Mouse (Mus musculus) embryonic facial prominence, embryonic 15.5 days (tissue): ENCODE measurements around the gene Ldlrap1. TPM values are rescaled to one million over a fixed set of nuclear protein-coding genes. Genes with fewer than 3 reads are reported as not detected.
A peak's percentile ranks its signal among the peaks of the same experiment; 100 is the strongest.

Source experiments
- ATAC-seq: fragments of 200-750 bp; cut with Nextera tagmentation; 2 replicates; pipeline ENCODE4 v1.8.0; 2017; ENCODE audit warnings: low read depth, moderate TSS enrichment; ENCODE audit not compliant: insufficient number of reproducible peaks, low FRiP score, low TSS enrichment
- H3K27ac ChIP-seq: fragments of 300-500 bp; sonication (generic); replicated peaks from 2 replicates; pipeline ENCODE4 v1.5.1; 2015; ENCODE audit warnings: mild to moderate bottlenecking, inconsistent platforms
- H3K27me3 ChIP-seq: fragments of 300-500 bp; sonication (generic); 2 replicates; pipeline ENCODE4 v1.6.1; 2015; ENCODE audit warnings: inconsistent platforms
- H3K36me3 ChIP-seq: fragments of 300-500 bp; sonication (generic); 2 replicates; pipeline ENCODE4 v1.6.1; 2015; ENCODE audit warnings: mild to moderate bottlenecking, inconsistent platforms
- H3K4me1 ChIP-seq: fragments of 300-500 bp; sonication (generic); 2 replicates; pipeline ENCODE4 v1.6.1; 2015; ENCODE audit warnings: inconsistent platforms
- H3K4me2 ChIP-seq: fragments of 300-500 bp; sonication (generic); replicated peaks from 2 replicates; pipeline ENCODE4 v1.6.1; 2015; ENCODE audit warnings: mild to moderate bottlenecking, inconsistent platforms
- H3K4me3 ChIP-seq: fragments of 300-500 bp; sonication (generic); replicated peaks from 2 replicates; pipeline ENCODE4 v1.5.1; 2015; ENCODE audit warnings: mild to moderate bottlenecking, inconsistent platforms
- H3K9ac ChIP-seq: fragments of 300-500 bp; sonication (generic); 2 replicates; pipeline ENCODE4 v1.6.1; 2015; ENCODE audit warnings: inconsistent platforms
- H3K9me3 ChIP-seq: fragments of 300-500 bp; sonication (generic); replicated peaks from 2 replicates; pipeline ENCODE4 v1.6.1; 2016; ENCODE audit warnings: inconsistent platforms
- WGBS: fragments of 180-500 bp; shearing (Covaris S2); methylation state at CpG from one replicate; pipeline ENCODE4 v1.1.7; 2015; 5-methylcytosine and 5-hydroxymethylcytosine counted together
- polyA plus RNA-seq: library from polyadenylated mRNA; unstranded; fragments of >200 nt; fragmentation: Nextera tagmentation; extraction: Ambion mirVana; gene quantifications from 2 replicates; pipeline ENCODE4 v1.2.1, GENCODE M21; 2015

The Ldlrap1 gene
- polyA plus RNA-seq, 1 experiment from 2014 or later: 37.6 TPM

- under 1% methylated on average over 81 of the region's 81 CpGs for WGBS
These were observed 63.8 kb downstream of the Ldlrap1 start, which contains the start of gene Man1c1 for GRCm38 (mm10) chr4:134703835-134704546. Man1c1 (minus strand) TSS chr4:134704290.

DNA sequence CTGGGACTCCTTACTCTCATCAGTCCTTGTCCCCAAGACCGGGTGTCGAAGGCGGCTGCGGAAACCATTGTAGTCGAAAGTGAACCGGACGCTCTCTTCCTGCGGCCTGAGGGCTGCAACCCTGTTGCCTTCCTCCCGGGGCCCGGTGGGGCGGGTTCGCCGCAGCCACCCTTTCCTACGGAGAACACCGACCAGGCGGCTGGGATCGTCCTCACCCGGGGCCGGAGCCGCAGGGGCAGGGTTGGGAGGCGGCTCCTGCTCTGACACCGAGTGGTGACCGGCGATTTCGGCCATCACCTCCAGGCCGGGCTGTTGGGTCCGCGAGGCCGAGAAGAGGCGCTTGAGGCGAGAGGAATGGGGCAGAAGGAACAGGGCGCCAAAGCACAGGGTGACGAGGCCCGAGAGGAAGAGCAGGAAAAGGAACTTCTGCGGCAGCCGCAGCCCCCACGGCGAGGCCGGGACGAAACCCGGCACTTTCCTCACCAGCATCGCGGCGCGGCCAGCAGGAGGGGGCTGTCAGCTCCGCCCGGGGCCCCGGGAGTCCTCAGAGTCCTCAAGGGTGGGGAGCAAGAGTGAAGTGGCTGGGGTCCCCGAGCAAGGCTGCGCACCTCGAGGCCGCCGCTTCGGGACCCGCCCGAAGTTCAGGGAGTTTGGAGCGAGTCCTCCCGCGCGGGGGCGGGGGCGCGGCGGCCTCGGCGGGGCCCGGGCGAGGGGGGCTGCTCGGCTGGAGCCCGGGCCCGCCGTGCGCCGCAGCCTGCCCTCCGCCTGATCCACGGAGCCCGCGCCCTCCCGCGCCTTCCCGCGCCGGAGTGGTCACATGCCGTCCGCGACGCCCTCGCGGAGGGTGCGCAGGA lies 64.6 kb downstream of the Ldlrap1 start:
- Histone ChIP-seq H3K27me3 (peaks cover 7% of the 10 kb centered on the region), H3K27ac (peak overlapping the region; percentile 28; the same call in 1 of the 2 replicates), H3K36me3 (no peaks in the 10 kb centered on the region), H3K4me2 (peak overlapping the region; percentile 92), H3K4me1 (peaks cover 34% of the 10 kb centered on the region), H3K4me3 (peak overlapping the region; percentile 66), H3K9ac (peak overlapping the region; percentile 51), H3K9me3 (no peaks in the 10 kb centered on the region)
- WGBS: under 1% methylated on average over 90 of the region's 90 CpGs
- peak; percentile 2; the same call in 1 of the 2 replicates for ATAC-seq

More at GRCm38 (mm10) chr4:134703835-134704546, 63.8 kb downstream of the Ldlrap1 start, which contains the start of gene Man1c1:
- Histone ChIP-seq H3K4me2 (peak within 1 kb of the TSS; percentile 92), H3K36me3 (no peaks in the 10 kb centered on the region), H3K27ac (peak within 1 kb of the TSS; percentile 39; the same call in 1 of the 2 replicates), H3K9ac (peak within 1 kb of the TSS; percentile 51), H3K4me1 (peaks cover 34% of the 10 kb centered on the region), H3K27me3 (peaks cover 7% of the 10 kb centered on the region), H3K4me3 (peak within 1 kb of the TSS; percentile 66), H3K9me3 (no peaks in the 10 kb centered on the region)
- peak; percentile 96 for ATAC-seq

DNA sequence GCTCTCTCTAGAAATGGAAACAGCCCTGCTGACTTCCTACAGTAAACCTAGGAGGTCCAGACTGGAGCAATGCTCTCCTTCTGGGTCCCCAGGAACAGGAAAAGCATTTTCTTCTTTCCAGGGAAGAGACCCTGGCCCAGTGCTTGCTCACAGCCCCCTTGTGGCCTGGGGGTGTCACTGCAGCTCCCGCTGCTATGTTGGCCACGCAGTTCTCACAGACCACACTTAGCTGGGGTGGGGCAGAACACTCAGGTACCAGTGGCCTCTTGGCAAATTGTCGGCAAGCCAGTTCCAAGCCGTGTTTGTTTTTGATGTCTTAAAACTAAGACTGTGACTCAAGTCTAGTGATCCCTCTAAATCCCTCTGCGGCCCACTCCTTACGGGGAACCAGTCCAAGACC lies 65.9 kb downstream of the Ldlrap1 start:
- Histone ChIP-seq H3K4me1 (peaks cover 34% of the 10 kb centered on the region), H3K4me2 (peak overlapping the region; percentile 92), H3K27ac (no peak overlapping the region), H3K36me3 (no peaks in the 10 kb centered on the region), H3K9me3 (no peaks in the 10 kb centered on the region), H3K4me3 (peak overlapping the region; percentile 66), H3K27me3 (peaks cover 7% of the 10 kb centered on the region), H3K9ac (no peak overlapping the region)
- ATAC-seq: no peak
- WGBS: 32% methylated on average over 6 of the region's 6 CpGs

DNA sequence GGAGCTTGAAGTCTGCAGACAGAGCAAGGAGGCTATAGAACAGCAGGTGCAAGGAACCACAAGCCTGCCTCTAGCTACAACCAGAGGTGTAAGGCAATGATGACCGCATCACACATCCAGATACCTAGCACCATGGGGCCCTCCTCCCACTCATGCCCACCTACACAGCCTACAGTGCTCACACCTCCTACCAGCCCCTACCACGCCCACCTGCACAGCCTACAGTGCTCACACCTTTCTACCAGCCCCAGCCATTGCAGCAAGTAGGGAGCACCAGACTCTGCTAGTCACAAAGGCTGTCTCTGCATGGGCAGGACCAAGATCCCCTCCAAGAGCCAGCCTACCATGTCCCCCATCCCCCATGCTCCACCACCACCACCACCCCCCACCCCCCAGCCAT lies 66.9 kb downstream of the Ldlrap1 start:
- H3K27ac ChIP-seq: no peak overlapping the region
- no peaks in the 10 kb centered on the region for H3K36me3 ChIP-seq
- ATAC-seq: no peak
- WGBS: 84% methylated on average over 2 of the region's 2 CpGs
- H3K9ac ChIP-seq: no peak overlapping the region
- H3K9me3 ChIP-seq: no peaks in the 10 kb centered on the region
- no peak overlapping the region for H3K4me3 ChIP-seq
- H3K4me1 ChIP-seq: peaks cover 34% of the 10 kb centered on the region
- H3K4me2 ChIP-seq: no peak overlapping the region
- H3K27me3 ChIP-seq: peaks cover 7% of the 10 kb centered on the region

DNA sequence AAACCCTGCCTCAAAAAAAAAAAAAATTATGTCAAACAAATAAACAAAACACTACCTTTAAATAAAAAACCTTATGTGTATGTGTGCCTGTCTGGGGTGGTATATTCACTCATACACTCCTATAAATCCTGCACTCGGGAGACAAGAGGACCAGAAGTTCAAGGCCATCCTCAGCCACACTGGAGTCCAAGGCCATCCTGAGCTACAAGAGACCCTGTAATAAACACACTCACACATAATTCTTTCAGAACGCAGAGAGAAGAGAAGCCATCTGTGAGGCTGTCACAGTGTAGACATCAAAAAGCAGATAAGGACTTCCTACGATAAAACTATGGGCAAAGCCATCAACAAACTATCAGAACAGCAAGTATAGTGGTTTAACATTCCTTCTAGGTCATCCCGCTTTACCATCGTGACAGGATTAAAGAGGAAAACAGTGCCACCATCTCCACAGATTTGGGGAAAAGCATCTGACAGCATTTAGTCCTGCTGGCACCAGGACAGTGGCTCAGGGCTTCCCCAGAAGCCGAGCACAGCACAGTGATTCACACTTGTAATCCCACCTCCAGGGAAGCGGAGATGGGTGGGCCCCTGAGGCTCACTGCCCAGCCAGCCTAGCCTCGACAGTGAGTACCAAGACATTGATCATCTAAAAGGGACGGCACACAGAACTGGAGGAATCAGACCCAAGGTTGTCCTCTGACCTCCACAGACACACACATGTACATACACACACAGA lies 74.5 kb downstream of the Ldlrap1 start:
- H3K9ac ChIP-seq: no peak overlapping the region
- no peak for ATAC-seq

GRCm38 (mm10) chr4:134692388-134692787 lies 75.4 kb downstream of the Ldlrap1 start:
- Histone ChIP-seq H3K9me3 (0 out of 2 replicates have a peak, but pooled peaks cover 4% of the 10 kb centered on the region), H3K4me1 (no peaks in the 10 kb centered on the region), H3K36me3 (no peaks in the 10 kb centered on the region), H3K27me3 (no peaks in the 10 kb centered on the region), H3K4me2 (no peak overlapping the region), H3K9ac (no peak overlapping the region), H3K27ac (no peak overlapping the region), H3K4me3 (no peak overlapping the region)
- 97% methylated on average over 1 of the region's 1 CpGs for WGBS
- no peak for ATAC-seq

More for the DNA sequence above, 74.5 kb downstream of the Ldlrap1 start:
- H3K4me1 ChIP-seq: no peaks in the 10 kb centered on the region
- WGBS: 73% methylated on average over 9 of the region's 9 CpGs
- H3K27ac ChIP-seq: no peak overlapping the region
- no peak overlapping the region for H3K4me2 ChIP-seq
- H3K27me3 ChIP-seq: no peaks in the 10 kb centered on the region
- H3K4me3 ChIP-seq: no peak overlapping the region
- H3K36me3 ChIP-seq: no peaks in the 10 kb centered on the region
- H3K9me3 ChIP-seq: 0 out of 2 replicates have a peak, but pooled peaks cover 4% of the 10 kb centered on the region

Other genes starting within 250 kb of the Ldlrap1 start
- 111 and 116 TPM in 2 replicates for gene Mtfr1l, start 232.6 kb downstream of the Ldlrap1 start, polyA plus RNA-seq
- gene Selenon, start 215.9 kb downstream of the Ldlrap1 start, polyA plus RNA-seq: 19.8 and 29.8 TPM in 2 replicates
- 5.0 and 5.6 TPM in 2 replicates for gene Man1c1, start 63.7 kb downstream of the Ldlrap1 start, polyA plus RNA-seq
- 45.3 and 47.0 TPM in 2 replicates for gene Maco1, start 85.3 kb upstream of the Ldlrap1 start, polyA plus RNA-seq
- 2.3 and 2.9 TPM in 2 replicates for gene Rhd, start 96.5 kb upstream of the Ldlrap1 start, polyA plus RNA-seq
- 190 and 193 TPM in 2 replicates for gene Tmem50a, start 147.0 kb upstream of the Ldlrap1 start, polyA plus RNA-seq
- 505 and 540 TPM in 2 replicates for gene Rsrp1, start 155.6 kb upstream of the Ldlrap1 start, polyA plus RNA-seq
- gene Syf2, start 162.9 kb upstream of the Ldlrap1 start, polyA plus RNA-seq: 77.8 and 83.6 TPM in 2 replicates